Mouse (Mus musculus) hematopoietic stem cell, adult 5-6 weeks (primary cell): ENCODE data around the gene Ddias. TPM values are rescaled to one million over a fixed set of nuclear protein-coding genes. Genes with fewer than 3 reads are reported as not detected.

ENCODE experiments used
- ATAC-seq, 2 experiments: fragments of 125-278 bp in 1 of 2; replicated peaks in 1 of 2; 2 replicates each; pipeline ENCODE4 v1.8.0; 2016 to 2017; ENCODE audit warnings: inconsistent platforms in 2 of 2, mild to moderate bottlenecking in 2 of 2, moderate number of reproducible peaks in 2 of 2, low read depth in 1 of 2, moderate TSS enrichment in 1 of 2; ENCODE audit not compliant: low FRiP score in 2 of 2, poor library complexity in 2 of 2, severe bottlenecking in 2 of 2, insufficient read depth in 1 of 2, low TSS enrichment in 1 of 2
- total RNA-seq: library from RNA; stranded (forward); fragments of 172-1452, 232-1000 nt; gene quantifications from 2 replicates; pipeline ENCODE4 v1.2.3, GENCODE M21; 2017

Ddias gene
- total RNA-seq, 1 experiment from 2014 or later = 23.7 TPM

DNA sequence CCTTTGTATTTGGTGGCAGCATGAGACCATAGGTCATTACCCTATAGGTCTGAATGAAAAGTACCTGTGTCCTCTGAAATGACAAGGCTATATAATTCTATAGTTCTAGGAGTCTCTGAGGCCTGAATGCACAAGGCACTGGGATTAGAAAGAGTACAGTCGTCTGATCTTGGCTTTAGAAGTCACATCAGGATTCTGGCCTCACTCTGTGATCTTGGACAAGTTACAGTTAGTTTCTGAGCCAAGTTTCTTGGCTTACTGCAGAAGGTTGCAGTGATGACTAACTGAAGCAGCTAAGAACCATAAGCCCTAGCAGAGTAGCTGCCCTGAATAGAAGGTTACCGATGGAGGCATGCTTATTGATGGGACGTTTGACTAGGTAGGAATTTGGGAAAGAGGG is 2.0 kb upstream of the Ddias start:
- no peak for ATAC-seq

DNA sequence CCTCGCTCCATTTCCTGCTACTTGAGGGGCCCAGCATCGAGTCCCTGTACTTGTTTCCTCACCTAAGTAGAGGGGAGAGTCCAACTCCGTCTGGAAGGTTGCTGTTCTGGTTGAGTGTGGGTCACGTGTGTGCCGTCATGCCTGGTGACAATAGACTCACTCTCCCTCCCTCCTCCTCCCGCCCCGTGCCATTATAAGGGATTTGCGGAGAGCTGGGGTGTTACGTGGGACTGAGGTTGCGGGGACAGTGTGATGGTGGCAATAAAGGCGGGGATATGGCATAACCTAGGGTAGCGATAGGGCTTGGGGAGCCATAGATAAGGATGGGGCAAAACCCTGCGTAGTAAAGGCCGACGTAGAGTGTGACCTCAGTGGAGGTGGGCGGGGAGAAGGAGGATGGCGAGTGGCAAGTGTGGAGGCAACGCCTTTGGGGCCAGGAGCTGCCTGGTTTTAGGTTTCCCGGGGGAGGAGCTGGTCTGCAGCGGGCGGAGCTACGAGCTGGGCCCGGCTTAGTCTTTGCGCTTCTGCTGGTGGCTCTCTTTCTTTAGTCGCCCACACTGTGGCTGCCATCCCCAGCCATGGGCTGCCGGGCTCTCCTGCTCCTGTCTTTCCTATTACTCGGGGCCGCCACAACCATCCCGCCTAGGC is 838 bp upstream of the Ddias start:
- peak; percentile 78 to 81 for ATAC-seq

DNA sequence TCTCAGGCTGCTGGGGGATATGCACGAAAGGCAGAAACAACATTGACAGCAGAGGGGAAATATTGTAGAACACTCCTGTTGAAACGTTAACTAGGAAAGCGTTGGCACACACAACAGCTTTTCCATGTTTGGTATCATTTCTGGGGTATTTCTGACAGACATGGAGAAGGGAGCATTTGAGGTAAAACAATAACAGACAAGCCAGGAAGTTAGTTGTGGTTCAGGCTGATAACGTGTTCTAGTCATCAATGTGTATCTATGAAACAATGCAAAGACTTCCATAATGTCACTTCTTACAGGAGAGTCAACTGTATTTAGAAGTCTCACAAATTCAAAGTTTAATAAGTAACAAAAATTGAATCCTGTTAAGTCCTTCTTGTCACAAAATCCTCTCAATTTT is 2.5 kb downstream of the Ddias start:
- no peak for ATAC-seq

DNA sequence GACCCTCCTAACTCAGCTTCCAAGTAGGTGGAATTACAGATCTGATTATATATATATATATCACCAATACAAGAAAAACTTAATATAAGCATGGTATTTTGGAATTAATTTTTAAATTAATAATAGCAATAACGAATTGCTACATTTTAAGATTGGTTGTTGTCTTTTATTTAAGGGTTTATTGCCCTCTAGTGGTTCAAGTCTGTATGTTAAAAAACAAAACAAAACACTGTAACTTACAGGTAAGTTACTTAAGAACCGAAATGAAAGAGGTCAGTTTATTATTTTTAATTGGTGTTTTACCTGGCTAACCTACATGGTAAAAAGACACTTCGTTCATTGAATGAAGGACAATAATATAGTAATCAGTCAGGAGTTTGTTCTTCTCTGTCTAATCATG is 3.9 kb downstream of the Ddias start:
- ATAC-seq = no peak

DNA sequence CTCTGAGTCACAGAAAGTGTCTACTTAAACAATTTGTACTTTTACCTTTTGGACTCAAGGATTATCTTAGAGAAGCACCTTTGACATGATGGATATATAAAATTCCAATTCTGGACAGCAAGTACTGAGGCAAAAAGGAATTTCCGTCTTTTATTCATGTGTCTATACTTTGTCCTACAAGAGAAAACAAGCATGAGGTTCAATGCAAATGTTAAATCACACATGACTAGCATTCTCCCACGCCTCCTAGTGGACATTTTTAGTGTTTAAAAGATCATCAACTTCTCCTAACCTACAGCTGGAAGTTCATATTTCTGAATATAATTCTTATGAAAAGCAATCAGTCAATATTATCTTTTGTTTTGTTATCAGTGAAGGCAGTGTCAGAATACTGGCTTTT is 7.5 kb downstream of the Ddias start:
- peak; percentile 56 to 60; a peak in 2 of 4 replicates for ATAC-seq

DNA sequence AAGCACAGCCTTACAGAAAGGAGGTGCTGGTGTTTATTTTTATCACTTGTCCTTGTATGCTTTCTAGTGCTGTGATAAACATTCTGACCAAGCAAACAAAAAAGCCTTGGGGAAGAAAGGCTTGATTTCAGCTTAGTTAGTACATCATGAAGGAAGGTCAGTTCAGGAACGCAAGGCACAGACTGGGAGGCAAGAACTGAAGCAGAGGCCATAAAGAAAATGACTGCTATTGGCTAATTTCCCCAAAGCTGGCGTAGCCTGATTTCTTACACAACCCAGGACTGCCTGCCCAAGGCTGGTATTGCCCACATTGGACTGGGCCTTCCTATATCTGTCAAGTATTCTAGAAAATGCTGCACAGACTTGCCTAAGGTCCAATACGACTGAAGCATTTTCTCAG is 25.8 kb downstream of the Ddias start:
- ATAC-seq = no peak

DNA sequence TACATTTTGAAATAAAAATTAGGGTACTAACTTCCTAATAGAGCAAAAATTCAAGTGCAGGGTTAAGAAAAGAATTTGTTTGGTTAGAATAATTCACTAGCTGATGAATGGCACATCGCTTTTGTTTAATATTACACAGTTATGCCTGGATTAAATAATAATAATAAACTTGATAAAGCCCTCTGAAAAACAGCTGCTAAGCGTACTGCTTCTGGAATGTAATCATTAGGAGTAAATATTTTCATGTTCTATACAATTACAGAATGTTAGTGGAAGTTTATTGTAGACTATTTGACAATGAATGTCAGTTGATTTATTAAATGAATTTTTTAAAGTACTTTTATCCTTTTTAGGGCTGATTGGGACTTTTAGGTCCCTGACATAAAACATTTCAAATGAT is 31.8 kb downstream of the Ddias start:
- no peak for ATAC-seq

DNA sequence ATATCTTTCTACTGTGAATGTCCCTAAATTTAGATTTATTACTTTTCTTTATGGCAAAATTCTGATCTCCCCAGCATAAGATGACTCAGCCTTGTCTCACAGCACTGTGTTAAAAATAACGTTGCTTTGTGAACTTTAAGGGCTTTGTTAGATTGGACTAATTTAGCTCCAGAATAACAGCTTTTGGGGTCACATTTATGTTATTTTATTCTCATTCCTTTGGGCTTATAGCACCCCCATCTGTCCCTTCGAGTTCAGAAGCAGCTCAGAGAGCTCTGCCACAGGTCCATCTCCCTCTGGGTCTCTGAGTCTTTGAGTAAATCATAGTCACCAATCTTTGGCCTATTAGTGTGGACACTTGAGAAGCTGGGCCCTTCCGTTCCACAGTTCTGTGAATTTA is 36.1 kb downstream of the Ddias start:
- ATAC-seq = no peak

DNA sequence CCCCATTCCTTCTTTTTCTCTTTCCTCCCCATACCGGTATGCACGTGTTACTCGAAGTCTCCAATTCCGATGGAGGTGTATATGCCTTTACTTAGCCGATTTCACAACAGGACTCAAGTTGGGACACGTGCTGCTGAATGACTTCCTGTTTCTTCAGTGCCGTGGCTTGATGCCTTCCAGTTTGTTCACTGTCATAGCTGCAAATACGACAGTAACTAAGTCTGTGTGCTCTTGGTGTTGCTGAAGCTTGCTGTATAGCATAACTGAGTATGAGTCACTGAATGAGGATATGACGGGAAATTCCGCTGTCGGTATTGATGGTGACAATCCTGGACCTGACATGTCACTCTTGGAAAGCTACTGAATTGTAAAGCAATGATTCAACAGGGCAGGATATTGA is 36.8 kb downstream of the Ddias start:
- ATAC-seq = peak; percentile 95 to 96

DNA sequence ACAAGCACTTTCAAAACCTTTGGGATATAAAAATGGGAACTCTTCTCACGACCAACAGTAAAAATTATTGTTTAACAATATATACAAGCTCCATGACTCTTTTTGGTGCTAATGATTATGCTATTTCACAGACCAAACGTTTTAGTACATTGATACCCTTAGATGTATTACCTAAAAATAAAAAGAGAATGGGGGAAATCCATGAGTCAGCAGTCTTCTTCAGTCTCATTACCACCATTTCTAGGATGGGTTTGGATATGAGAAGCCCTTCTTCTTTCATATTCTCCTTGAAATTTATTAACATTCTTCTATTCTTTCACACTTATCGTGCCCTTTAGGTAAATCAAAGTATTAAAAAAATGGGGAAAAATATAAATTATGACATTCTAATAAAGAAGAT is 37.6 kb downstream of the Ddias start:
- ATAC-seq = no peak

DNA sequence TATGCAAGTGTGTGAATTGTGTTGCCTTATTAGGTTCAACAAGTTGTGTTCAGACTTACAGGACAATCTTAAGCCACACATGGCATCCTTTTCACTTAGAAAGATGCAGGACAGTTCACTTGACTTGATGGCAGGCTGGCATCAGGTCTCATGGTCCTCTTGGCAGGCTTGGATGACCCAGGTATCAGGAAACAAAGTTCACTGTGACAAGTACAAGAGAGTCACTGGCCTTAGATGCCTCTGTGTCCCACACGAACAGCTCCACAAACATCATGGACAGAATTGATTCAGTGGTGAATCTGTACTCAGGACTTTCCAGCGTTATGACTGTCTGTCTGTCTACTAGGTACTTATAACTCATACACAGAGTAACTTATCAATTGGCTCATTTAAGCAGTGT is 39.7 kb downstream of the Ddias start:
- ATAC-seq = no peak

DNA sequence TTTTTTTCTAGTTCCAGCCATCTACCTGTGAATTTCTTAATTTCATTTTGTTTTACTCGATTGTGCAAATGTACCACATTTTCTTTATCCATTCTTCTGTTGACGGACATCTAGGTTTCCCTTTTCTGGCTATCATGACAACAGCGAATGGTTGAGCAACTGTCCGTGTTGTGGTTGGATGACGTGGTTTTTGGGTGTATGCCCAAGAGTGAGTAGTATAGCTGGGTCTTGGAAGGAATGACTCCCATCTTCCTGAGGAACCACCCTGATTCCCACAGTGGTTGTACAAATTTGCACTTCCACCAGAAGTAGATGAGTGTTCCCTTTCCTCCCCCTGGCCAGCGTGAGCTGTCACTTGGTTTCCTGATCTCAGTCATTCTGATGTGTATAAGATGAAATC is 41.7 kb downstream of the Ddias start:
- ATAC-seq = peak in 1 of 2 experiments; percentile 33; a peak in 1 of 4 replicates

DNA sequence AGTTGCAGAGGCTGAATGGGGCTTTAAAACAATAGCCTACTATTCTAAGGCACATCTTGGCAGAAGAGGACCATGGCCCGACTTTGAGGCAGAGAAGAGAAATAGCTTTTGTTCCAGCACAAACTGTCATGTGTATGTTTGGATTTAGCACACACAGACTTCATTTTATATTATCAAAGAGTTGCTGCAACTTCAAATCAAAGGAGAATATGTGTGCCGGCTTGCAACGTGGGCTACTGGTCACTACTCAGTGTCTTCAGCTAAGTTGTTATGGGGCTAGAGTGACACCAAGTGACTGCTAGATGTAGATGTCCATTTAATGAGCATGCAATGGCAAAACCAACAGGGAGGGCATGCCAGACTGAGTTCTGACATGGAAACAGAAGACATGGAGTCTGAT is 46.1 kb downstream of the Ddias start:
- ATAC-seq = no peak

DNA sequence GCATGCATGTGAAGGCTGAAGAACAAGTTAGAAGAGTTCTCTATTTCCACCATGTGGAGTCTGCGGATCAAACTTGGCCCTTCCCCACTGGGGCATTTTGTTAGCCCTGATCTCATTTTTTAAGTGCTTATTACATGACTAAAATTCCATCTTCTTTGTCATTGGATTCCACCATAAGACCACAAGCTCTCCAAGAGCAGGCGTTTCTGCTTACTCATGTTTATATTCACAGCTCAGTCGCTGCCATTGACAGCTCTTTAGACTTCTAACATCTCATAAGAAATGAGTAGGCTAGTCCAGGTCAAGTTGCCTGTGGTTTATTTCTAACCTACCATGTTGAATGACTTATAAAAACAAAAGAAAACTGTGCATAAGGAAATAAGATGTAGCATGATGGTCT is 47.8 kb downstream of the Ddias start:
- no peak for ATAC-seq

DNA sequence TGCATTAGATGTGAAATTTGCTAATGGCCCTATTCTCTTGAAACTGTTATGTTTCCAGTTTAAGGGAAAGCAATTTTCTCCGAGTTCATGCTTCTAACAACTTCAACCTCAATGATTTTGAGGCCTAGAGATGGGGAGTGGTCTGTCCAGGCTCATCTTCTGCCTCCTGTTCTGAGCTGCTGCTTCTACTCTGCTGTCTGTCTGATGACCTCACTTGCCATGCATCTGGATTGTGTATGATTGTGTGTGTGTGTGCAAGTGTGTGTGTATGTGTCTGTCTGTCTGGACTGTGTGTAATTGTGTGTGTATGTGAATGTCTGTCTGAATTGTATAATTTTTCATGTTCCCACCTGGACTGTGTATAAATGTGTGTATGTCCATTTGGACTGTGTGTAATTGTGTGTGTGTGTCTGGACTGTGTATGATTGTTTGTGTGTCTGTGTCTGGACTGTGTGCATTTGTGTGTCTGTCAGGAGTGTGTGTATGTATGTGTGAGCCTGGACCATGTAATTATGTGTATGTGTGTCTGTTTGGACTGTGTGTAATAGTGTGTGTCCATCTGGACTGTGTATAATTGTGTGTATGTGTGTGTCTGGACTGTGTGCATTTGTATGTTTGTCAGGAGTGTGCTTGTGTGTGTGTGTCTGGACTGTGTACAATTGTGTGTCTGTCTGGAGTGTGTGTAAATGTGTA is 51.5 kb downstream of the Ddias start:
- ATAC-seq = no peak

DNA sequence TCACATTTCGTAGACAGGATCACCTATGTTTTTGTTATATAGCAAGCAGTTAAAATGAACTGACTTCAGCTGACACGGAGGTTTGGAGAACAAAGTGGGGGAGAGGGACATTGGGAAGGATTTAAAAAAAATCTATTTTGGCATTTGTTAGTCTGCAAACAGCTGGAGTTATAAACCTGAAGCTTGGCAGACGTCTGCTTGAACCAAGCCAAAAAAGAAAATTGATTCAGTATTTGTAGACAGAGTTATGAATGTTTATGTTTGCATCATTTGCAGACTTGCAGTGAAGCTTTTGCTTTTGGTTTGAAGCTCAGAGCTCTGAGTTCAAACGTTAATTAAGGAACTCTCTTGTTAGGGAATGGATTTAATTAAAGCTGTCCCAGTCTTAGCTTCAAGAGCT is 52.2 kb downstream of the Ddias start:
- no peak for ATAC-seq

DNA sequence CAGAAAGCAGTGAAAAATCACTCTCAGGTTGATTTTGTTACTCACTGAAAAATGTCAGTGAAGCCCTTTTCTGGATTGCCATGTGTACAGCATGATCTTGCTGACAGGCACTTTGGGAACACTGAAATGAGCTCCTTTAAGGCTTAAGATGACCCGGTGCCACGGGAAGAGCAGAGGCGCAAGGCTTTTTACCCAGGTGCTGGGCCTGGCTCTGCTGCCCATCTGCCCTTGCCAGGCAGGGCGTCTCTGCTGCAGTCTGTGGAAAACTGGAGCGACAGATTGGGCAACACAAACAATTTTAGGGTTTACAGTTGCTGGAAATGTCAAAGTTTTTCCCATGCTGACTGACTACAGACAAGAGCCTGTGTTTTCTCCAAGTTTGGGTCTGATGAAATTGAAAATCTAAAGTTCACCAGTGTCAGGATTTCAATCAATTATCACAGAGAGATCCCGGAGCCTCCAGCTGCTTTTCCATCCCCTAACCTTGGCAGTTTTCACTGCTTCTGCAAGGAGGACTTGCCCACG is 53.0 kb downstream of the Ddias start:
- no peak for ATAC-seq

DNA sequence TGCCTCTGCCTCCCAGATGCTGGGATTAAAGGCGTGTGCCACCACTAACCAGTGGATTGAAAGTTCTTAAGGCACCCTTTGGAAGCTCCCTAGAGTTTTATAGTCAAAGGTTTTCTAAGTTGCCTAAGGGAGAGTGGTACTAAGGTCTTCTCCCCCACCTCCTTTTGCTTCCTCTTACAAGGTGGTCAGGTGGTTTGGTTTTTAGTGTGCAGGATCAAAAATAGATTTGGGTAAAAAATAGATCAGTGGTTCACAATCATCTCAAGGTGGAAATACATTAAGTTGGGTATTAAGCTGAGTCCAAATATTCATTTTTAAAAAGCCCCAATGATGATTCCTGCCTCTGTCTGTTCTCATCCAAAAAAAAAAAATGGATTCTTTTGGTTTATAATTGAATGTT is 53.6 kb downstream of the Ddias start:
- ATAC-seq = no peak

DNA sequence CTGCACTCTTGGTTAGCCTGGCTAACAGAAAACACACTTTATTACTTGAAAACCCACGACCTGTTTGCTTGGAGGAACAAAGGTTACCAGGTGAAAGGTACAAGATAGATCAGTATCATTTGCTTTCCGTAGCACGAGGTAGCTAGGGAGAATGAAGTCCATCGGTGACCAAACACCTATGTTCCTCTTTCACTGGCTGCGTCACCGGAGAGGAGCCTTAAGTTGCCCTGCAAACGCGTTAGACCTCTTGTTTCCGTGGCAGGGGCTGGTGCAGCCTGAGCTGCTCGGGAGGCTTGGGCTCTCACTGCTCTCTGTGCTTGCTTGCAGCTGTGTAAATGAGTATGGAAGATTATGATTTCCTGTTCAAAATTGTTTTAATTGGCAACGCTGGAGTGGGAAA is 54.4 kb downstream of the Ddias start:
- ATAC-seq = no peak
